Mouse (Mus musculus): ENCODE measurements at regions not wholly inside any gene's neighbourhood (a gene's known extent, or its start where the extent isn't known, plus 50 kb on each side); places are given as distances from the start of the nearest gene placed in this dataset.

GRCm38 (mm10) chr2:48407876-48408275 is 406.0 kb upstream of the Acvr2a start:
- DNase-seq (ENCODE audit: low spot score), result no peak

- no peak for DNase-seq (ENCODE audit: low spot score)
Observed at GRCm38 (mm10) chr2:48409876-48410275, 404.0 kb upstream of the Acvr2a start.

GRCm38 (mm10) chr2:48411392-48411791 is 402.5 kb upstream of the Acvr2a start:
- no peak for DNase-seq (ENCODE audit: low spot score)

GRCm38 (mm10) chr2:48412683-48413440 is 401.0 kb upstream of the Acvr2a start:
- no peak for DNase-seq (ENCODE audit: low spot score)

GRCm38 (mm10) chr2:48414596-48415481 is 399.1 kb upstream of the Acvr2a start:
- DNase-seq (ENCODE audit: low spot score), result no peak

GRCm38 (mm10) chr2:48416207-48416750 is 397.6 kb upstream of the Acvr2a start:
- DNase-seq (ENCODE audit: low spot score), result no peak

- no peak for DNase-seq (ENCODE audit: low spot score)
Observed at GRCm38 (mm10) chr2:48417000-48417596, 396.8 kb upstream of the Acvr2a start.

GRCm38 (mm10) chr2:48420791-48421190 is 393.1 kb upstream of the Acvr2a start:
- no peak for DNase-seq (ENCODE audit: low spot score)

GRCm38 (mm10) chr2:48423861-48424442 is 390.0 kb upstream of the Acvr2a start:
- no peak for DNase-seq (ENCODE audit: low spot score)

- no peak for DNase-seq (ENCODE audit: low spot score)
Observed at GRCm38 (mm10) chr2:48424562-48424961, 389.3 kb upstream of the Acvr2a start.

GRCm38 (mm10) chr2:48425200-48426090 is 388.5 kb upstream of the Acvr2a start:
- no peak for DNase-seq (ENCODE audit: low spot score)

- DNase-seq (ENCODE audit: low spot score), result no peak
Observed at GRCm38 (mm10) chr2:48432545-48432944, 381.4 kb upstream of the Acvr2a start.

- peak; percentile 10 for DNase-seq (ENCODE audit: low spot score)
Observed at GRCm38 (mm10) chr2:48441296-48441990, 372.5 kb upstream of the Acvr2a start.

GRCm38 (mm10) chr2:48441991-48442544 is 371.8 kb upstream of the Acvr2a start:
- DNase-seq (ENCODE audit: low spot score), result no peak

- no peak for DNase-seq (ENCODE audit: low spot score)
Observed at GRCm38 (mm10) chr2:48445898-48446604, 367.9 kb upstream of the Acvr2a start.

- no peak for DNase-seq (ENCODE audit: low spot score)
Observed at GRCm38 (mm10) chr2:48446617-48447016, 367.3 kb upstream of the Acvr2a start.

- DNase-seq (ENCODE audit: low spot score), result no peak
Observed at GRCm38 (mm10) chr2:48449165-48449842, 364.6 kb upstream of the Acvr2a start.

GRCm38 (mm10) chr2:48456072-48457040 is 357.6 kb upstream of the Acvr2a start:
- no peak for DNase-seq (ENCODE audit: low spot score)

All from ovary, postnatal 14 days (tissue).